Mouse (Mus musculus) hindlimb bud, embryonic 11.5 days (tissue): ENCODE data around the gene Prb1.
"Not testable (repeated sequence)": the region's sequence is repeated elsewhere in the genome, so short reads cannot be mapped to it uniquely, and the experiment has no call there.

Experiments
- DNase-seq: peaks from one replicate; pipeline ENCODE4 v3.0.0-alpha.2; 2012; ENCODE audit warnings: low read depth, low spot score; ENCODE audit errors: extremely low spot score

Prb1 gene

DNA sequence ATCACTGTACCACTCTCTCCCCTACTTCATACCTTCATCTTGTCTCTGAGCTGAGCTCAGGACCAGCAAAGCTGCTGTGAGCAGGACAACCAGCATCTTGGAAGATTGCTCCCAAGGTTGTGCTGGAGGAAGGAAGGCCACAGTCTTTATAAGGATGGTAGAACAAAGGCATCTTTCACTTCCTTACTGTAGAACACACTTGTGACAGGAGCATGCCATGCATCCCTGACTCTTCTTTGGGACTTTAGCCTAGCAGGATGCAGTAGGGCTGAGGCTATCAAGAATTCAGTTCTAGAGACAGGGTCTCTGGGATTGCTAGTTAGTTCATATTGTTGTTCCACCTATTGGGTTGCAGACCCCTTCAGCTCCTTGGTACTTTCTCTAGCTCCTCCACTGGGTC is at the start of gene Prb1:
Gene Prb1 (minus strand): TSS at position 101 of the 400 bp plus-strand sequence.
- not testable (repeated sequence) for DNase-seq
